Mouse (Mus musculus) cerebellum, postnatal 36 days (tissue): ENCODE measurements at regions not wholly inside any gene's neighbourhood (a gene's known extent, or its start where the extent isn't known, plus 50 kb on each side); places are given as distances from the start of the nearest gene placed in this dataset.

Experiments
- DNase-seq, 2 experiments: peaks; one replicate each; pipeline ENCODE4 v3.0.0; 2021 to 2022; ENCODE audit warnings: mixed read lengths in 2 of 2

DNA sequence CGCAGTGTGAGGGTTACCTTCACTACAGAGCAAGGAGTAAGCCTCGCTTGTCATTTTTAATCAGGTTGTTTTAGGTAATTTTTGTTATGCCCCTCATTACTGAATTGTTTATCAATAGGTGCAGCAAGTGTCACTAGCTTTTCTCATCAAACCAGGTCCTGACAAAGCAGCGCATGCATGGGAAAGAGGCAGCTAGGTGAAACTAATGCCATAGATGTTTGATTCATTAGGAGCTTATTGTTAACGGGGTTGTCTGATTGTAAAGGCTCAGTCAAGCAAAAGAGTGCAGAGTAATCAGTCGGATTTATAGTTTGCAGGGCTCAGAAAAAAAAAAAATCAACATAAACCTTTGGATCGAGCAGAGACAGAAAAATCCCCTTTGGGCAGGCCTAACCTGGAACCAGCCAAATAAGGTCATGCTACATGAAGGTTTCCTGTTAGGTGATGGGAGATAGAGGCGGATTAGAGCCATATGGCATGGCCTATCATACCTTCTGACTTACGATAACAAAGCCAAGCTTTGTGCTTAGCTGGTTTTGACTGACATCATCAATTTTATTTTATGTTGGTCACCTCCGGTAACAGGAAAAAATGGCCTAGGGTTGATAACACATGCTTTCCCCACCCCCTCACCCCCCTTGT lies 52.4 kb upstream of the Zeb2 start:
- no peak for DNase-seq

DNA sequence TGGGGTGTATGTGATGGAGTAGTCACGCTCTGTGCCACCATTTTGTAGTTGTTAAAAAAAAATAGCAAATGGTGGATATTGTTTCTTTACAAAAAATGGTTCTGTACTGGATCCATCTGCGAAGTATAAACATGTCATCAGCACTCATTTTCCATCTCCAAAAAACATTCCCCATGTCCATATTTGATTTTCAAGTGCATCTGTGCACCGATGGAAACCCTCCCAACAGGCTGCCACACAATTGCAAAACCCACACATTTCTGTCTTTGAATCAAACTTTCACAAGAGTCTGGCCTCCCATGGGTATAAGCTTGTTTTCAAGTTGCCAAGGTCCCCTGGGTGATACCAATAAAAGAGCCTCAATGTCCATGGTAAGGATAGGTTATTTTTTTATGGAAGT lies 51.4 kb upstream of the Zeb2 start:
- DNase-seq, result no peak
